Mouse (Mus musculus): Measurements from ENCODE around the gene Ttf2.

- TF ChIP-seq POLR2A (IDR thresholded peaks at IDR 0.05; ENCODE audit: low read depth, low read length) = no peak
- no peak for TF ChIP-seq CTCF (IDR thresholded peaks at IDR 0.05; ENCODE audit: extremely low read depth, insufficient read depth, insufficient read length, insufficient replicate concordance)
Observed at GRCm38 (mm10) chr3:100911026-100911425, 58.4 kb downstream of the Ttf2 start.
